ENCODE assay signal across 9 mouse cellular contexts in the genomic region with DNA sequence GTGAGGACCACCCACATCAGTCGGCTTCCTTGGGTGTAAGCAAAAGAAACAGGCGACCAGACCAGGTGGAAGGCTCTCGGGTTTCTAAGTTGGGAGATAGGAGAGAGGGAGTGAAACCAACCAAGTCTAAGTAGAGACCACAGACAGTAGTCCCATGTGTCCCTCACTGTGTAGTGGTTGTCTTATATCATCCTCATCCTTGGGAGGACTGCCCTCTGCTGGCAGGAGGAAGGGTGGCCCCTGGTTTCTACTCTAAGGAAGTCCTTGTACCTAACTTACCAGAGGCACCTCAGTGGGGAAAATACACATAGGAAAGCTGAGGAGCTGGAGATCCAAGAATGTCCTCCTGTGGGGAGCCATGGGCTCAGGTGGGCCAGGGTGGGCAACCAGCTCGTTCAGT. TPM values are rescaled to one million over a fixed set of nuclear protein-coding genes. Genes with fewer than 3 reads are reported as not detected.
DNase-seq lines count a peak whose midpoint lies in the region; ATAC-seq and TF ChIP-seq lines count a peak whose summit lies in the region.
"Had no signal": no experiment of that assay in that cellular context is flagged by ENCODE, and none has a peak within 500 bp of the region (broad histone marks: within the 10 kb centered on the region; RNA-seq: fewer than 3 reads in every experiment).

No protein-coding gene starts in this region.

- no peaks in the 10 kb centered on the region for H3K9me3 ChIP-seq in MEL (replicated peaks; ENCODE audit: insufficient read depth, low read length)
- H3K9me3 ChIP-seq in lung, embryonic 16.5 days (ENCODE audit: control insufficient read depth, low read length): no peaks in the 10 kb centered on the region
- H3K9me3 ChIP-seq: heart, embryonic 15.5 days had no signal

- TF ChIP-seq CTCF in MEL (IDR thresholded peaks at IDR 0.05 in 2 of 3, conservative IDR thresholded peaks at IDR 0.05 in 1 of 3; ENCODE audit: control insufficient read depth in 1 of 3, insufficient read depth in 1 of 3, low read depth in 2 of 3, low read length in 3 of 3, poor library complexity in 1 of 3, severe bottlenecking in 1 of 3): peak; percentile 70 to 76 (median 75)

- no peak for TF ChIP-seq POLR2A in MEL (IDR thresholded peaks at IDR 0.05; ENCODE audit: control insufficient read depth in 1 of 2, insufficient read depth in 1 of 2, low read depth in 1 of 2, low read length in 2 of 2, poor library complexity in 1 of 2)

- H3K4me2 ChIP-seq in lung, embryonic 16.5 days (ENCODE audit: low read depth, low read length): no peak overlapping the region
- H3K4me2 ChIP-seq: heart, embryonic 15.5 days had no signal

- peak; percentile 68 for TF ChIP-seq RAD21 in MEL (IDR thresholded peaks at IDR 0.05; ENCODE audit: low read depth, low read length)

- H3K27ac ChIP-seq in MEL (ENCODE audit: control insufficient read depth, low read depth, low read length): no peak overlapping the region
- H3K27ac ChIP-seq in lung, embryonic 16.5 days (ENCODE audit: low read length): no peak overlapping the region
- H3K27ac ChIP-seq: heart, embryonic 15.5 days had no signal

- 26% methylated on average over 4 of the region's 4 CpGs for WGBS in lung, embryonic 16.5 days

- H3K4me3 ChIP-seq in MEL (ENCODE audit: control insufficient read depth in 1 of 2, insufficient read depth in 1 of 2, low read depth in 2 of 2, low read length in 2 of 2): no peak overlapping the region
- no peak overlapping the region for H3K4me3 ChIP-seq in lung, embryonic 16.5 days (ENCODE audit: low read length)
- H3K4me3 ChIP-seq: heart, embryonic 15.5 days had no signal

- H3K9ac ChIP-seq in MEL (ENCODE audit: control insufficient read depth, low read depth, low read length, poor library complexity, severe bottlenecking): no peak overlapping the region
- no peak overlapping the region for H3K9ac ChIP-seq in lung, embryonic 16.5 days (ENCODE audit: low read length)
- H3K9ac ChIP-seq: heart, embryonic 15.5 days had no signal

- H3K27me3 ChIP-seq in MEL (ENCODE audit: control insufficient read depth in 1 of 2, insufficient read depth in 2 of 2, low read length in 2 of 2): peaks cover 0 to 4% of the 10 kb centered on the region in 2 experiments; a peak in 1 of 4 replicates
- no peaks in the 10 kb centered on the region for H3K27me3 ChIP-seq in lung, embryonic 16.5 days (ENCODE audit: control insufficient read depth, insufficient read depth, low read depth, low read length)

- ATAC-seq in granulocyte monocyte progenitor cell, adult 5-6 weeks (replicated peaks; ENCODE audit: poor library complexity, severe bottlenecking): peak; percentile 75
- peak; percentile 54; the same call in 1 of the 2 replicates for ATAC-seq in lung, embryonic 16.5 days (ENCODE audit: low read depth)

- H3K36me3 ChIP-seq in MEL (ENCODE audit: control insufficient read depth in 1 of 2, insufficient read depth in 2 of 2, low read length in 2 of 2): no peaks in the 10 kb centered on the region
- H3K36me3 ChIP-seq in lung, embryonic 16.5 days (ENCODE audit: control insufficient read depth, insufficient read depth, low read length): no peaks in the 10 kb centered on the region
- H3K36me3 ChIP-seq: heart, embryonic 15.5 days had no signal

- TF ChIP-seq EP300 in MEL (IDR thresholded peaks at IDR 0.05; ENCODE audit: low read depth in 1 of 2, low read length in 2 of 2): no peak

- no peaks in the 10 kb centered on the region for H3K4me1 ChIP-seq in MEL (ENCODE audit: control insufficient read depth in 1 of 2, insufficient read depth in 2 of 2, low read length in 2 of 2)
- no peaks in the 10 kb centered on the region for H3K4me1 ChIP-seq in lung, embryonic 16.5 days (replicated peaks; ENCODE audit: control insufficient read depth, insufficient read depth, low read length)
- H3K4me1 ChIP-seq: heart, embryonic 15.5 days had no signal

- no peaks in the 10 kb centered on the region for H3K79me2 ChIP-seq in MEL (ENCODE audit: control insufficient read depth, insufficient read depth, low read length, poor library complexity)

- DNase-seq in A20 (ENCODE audit: low read depth, low spot score) (peak; percentile 65), MEL (ENCODE audit: low read depth, low spot score) (peak; percentile 68)
- peak; percentile 83 to 84 for DNase-seq in cerebellum, postnatal 10 days
- DNase-seq in kidney, postnatal 4 days: peak; percentile 84
- DNase-seq in right cerebral cortex, postnatal 25 days: peak; percentile 49
- DNase-seq in urinary bladder, adult 2 months (ENCODE audit: low spot score): no peak

TF ChIP-seq in MEL, 35 proteins besides CTCF, POLR2A, EP300 and RAD21:
- no peak for TF ChIP-seq CHD2 (IDR thresholded peaks at IDR 0.05; ENCODE audit: low read length)
- peak; percentile 70 for TF ChIP-seq SMC3 (IDR thresholded peaks at IDR 0.05; ENCODE audit: low read depth, low read length)
- peak; percentile 30 for TF ChIP-seq ZC3H11A (IDR thresholded peaks at IDR 0.05; ENCODE audit: low read depth, low read length)
- no peak for TF ChIP-seq MYC (IDR thresholded peaks at IDR 0.05; ENCODE audit: low read depth, low read length)

RNA-seq across cellular contexts. Expression of a gene that starts 23.8 kb away (rescaled TPM):
- not detected in 2 replicates for total RNA-seq in MEL (2012; rRNA removed)
- polyA plus RNA-seq in MEL (2012; ENCODE audit: insufficient read depth in 1 of 2, insufficient read length in 2 of 2, low read depth in 1 of 2, low replicate concordance in 2 of 2, missing spikeins in 1 of 2): not detected
- not detected in 2 replicates for total RNA-seq in granulocyte monocyte progenitor cell, adult 5-6 weeks (2014; fragmentation: Nextera tagmentation)
- total RNA-seq in granulocyte monocyte progenitor cell, adult 5-6 weeks (2017): not detected in 2 replicates
- polyA plus RNA-seq in lung, embryonic 16.5 days (2015; fragmentation: Nextera tagmentation; extraction: Ambion mirVana): 0.94 and 0.97 TPM in 2 replicates
- polyA plus RNA-seq in urinary bladder, adult 2 months (2012; rRNA removed): not detected in 2 replicates
- polyA plus RNA-seq: heart, embryonic 15.5 days had no signal

RNA-seq across cellular contexts. Expression of a gene that starts 44.5 kb away (rescaled TPM):
- total RNA-seq in MEL (2012; rRNA removed): not detected in 2 replicates
- polyA plus RNA-seq in MEL (2012; ENCODE audit: insufficient read depth in 1 of 2, insufficient read length in 2 of 2, low read depth in 1 of 2, low replicate concordance in 2 of 2, missing spikeins in 1 of 2): not detected
- not detected in 2 replicates for total RNA-seq in granulocyte monocyte progenitor cell, adult 5-6 weeks (2014; fragmentation: Nextera tagmentation)
- total RNA-seq in granulocyte monocyte progenitor cell, adult 5-6 weeks (2017): not detected in 2 replicates
- polyA plus RNA-seq in lung, embryonic 16.5 days (2015; fragmentation: Nextera tagmentation; extraction: Ambion mirVana): 0.57 and 0.78 TPM in 2 replicates
- polyA plus RNA-seq in urinary bladder, adult 2 months (2012; rRNA removed): 2.6 and 2.8 TPM in 2 replicates
